Mouse (Mus musculus): Measurements from ENCODE around the gene Igsf11.
A peak's percentile ranks its signal among the peaks of the same experiment; 100 is the strongest.

Gene Igsf11

DNA sequence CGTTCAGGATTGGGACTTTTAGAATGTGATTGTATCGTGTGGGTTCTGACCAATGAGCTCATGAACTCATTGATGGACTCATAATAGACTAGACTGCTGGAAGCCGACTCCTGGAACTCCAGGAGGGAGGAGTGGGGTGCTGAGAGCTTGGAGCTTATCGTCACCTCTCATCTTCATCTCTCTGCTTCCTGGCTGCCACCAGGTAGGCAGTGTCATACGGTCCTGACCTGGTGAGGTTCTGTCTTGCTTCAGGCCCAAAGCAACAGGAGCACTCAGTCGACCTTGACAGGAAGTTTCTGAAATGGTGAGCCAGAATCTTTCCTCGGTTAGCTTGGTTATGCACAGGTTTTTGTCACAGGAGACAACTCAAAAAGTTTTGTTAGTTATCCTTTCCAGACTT is at the start of gene Igsf11:
Gene Igsf11 (plus strand): TSS at position 301 of the 400 bp plus-strand sequence.
- DNase-seq (ENCODE audit: inconsistent ontology term) = no peak

DNA sequence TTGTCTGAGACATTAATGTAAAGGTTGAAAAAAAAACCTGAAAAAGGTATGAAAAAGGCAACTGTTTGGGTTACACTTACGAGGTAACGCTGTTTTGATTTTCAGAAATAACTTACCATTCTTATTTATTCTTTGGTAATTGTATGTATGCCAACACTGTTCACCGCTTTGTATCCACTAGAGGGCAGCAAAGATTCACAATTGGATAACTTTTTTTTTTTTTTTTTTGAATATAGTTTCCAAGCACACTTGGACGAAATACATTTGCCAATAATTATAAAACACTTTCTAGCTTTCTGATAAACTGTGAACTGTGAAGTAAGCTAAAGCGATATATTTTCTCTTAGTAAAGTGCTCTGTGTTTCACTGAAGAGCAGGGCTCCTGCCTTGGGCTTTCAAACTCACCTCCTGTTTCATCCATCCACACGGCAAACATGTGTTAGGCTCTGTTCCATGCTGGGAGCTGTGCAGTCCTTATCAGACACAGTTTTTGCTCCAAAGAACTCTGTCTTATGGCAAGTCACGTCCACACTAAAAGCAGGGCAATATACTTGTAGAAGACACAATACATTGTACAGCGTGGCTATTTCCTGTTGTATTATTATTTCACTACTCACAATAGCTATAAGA is 34.2 kb upstream of the Igsf11 start:
- DNase-seq (ENCODE audit: inconsistent ontology term) = peak; percentile 14

DNA sequence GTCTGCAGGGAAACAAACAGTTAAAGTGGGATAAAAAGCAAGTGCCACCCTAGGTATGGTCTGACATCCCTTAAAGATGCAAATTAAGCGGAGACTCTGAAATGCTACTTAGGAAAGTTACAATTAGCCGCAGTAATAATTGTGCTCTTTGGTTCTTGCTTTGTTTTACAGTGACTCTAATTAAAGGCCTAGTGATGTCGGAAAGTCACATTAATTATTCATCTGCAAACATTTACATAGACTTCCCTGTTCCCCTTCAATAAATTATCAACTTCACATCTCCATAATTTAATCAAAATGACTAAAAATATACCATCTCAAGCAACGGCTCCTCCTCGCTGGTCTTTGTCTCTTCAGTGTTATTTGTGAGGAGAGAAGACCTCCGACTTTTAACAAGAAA is 31.9 kb upstream of the Igsf11 start:
- DNase-seq (ENCODE audit: inconsistent ontology term) = no peak

DNA sequence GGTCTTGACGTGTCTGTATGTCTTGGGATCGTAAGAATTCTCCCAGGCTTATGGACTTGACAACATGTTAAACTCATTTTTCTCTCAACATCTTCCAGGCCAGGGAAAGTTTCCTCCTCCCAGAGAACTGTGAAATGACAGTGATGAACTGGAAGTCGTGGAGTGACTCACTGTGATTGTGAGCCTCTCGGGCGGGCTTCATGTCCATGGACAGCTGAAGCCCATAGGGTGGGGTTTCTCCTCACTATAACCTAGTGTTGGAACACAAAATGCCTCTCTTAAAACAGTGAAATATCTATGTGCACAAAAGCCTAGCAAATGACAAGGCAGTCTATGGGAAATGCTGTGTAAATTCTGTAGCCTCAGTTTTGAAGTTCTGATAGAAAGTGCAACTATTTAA is 28.1 kb upstream of the Igsf11 start:
- DNase-seq (ENCODE audit: inconsistent ontology term) = no peak

DNA sequence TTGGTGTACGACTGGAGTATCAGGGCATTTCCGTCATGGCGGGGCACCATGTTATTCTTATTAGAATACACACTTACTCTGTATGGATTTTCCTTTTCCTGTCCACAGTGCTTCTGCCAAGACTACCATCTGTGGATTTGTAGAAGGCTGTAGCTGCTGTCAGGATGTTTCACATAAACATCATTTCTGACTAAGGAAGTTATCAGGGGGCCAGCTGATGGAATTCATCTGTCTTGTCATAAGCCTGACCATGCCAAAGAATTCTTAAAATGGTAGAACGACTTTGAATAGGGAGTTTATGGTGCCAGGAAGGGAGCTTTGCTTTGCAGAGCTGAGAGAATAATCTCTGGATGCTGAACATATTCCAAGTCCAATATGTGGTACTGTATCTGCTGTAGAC is 19.2 kb upstream of the Igsf11 start:
- peak; percentile 3 for DNase-seq (ENCODE audit: inconsistent ontology term)

DNA sequence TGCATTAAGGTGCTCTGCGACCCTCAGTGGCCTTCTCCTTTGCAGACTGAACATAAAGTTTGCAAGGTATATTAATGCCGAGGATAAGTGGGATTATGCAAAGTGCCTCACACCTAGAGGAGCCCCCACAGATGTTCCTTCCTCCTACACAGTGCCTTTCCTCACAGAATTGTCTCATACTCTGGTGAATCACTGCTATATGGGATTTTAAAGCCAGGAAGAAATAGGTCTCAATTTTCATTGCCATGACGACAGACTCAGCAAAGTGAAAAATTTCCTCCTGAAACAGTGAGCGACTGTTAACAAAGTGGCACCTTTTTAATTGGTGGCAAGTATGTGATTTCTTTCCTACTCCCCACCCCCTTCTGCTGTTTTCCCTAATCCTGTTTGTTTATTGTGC is 18.0 kb upstream of the Igsf11 start:
- no peak for DNase-seq (ENCODE audit: inconsistent ontology term)

DNA sequence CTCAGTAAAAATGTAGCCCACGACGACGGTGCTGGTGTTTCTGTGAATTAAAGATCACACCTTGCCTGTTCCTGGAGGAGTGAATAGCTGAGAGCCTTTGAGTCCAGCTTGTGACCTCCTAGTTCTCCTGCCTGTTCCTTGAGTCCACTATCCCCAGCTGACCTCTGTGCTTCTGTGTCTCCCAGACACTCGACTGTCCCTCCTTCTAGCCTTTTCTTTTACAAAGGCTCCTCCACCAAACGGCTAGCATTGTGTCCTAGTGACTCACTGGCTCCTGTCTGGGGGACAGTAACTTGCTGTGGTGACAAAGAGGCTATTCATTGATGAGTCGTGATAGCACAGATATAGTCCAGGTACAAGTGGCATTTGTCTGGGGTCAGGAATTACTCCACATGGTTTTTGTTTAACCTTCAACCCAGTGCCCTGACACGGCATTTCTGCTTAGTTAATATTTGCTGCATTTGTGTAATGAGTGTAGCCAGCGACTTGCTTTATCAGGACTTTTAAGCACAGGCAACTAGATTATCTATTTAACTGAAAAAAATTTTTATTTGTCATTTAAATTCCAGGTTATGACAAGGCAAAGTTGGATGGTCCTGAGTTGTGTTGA is 6.5 kb downstream of the Igsf11 start:
- DNase-seq (ENCODE audit: inconsistent ontology term) = peak; percentile 52

DNA sequence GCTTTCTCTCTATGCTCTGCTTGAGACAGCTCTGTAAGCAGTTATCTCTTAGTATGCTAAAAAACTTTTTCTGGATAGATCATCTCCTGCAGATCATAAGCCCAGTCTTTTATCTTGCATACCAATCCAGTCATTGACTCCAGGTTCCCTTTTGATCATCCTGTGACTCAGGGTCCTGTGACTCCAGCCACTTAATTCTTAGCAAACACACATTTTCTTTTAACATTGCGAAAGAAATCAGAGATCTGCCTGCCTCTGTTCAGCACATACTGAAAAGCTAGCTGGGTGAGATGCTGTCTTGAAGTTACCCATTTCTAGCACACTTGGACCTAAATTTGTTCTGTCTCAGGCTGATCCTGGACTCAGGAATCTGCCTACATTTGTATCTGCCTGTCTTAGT is 7.6 kb downstream of the Igsf11 start:
- DNase-seq (ENCODE audit: inconsistent ontology term) = peak; percentile 25

DNA sequence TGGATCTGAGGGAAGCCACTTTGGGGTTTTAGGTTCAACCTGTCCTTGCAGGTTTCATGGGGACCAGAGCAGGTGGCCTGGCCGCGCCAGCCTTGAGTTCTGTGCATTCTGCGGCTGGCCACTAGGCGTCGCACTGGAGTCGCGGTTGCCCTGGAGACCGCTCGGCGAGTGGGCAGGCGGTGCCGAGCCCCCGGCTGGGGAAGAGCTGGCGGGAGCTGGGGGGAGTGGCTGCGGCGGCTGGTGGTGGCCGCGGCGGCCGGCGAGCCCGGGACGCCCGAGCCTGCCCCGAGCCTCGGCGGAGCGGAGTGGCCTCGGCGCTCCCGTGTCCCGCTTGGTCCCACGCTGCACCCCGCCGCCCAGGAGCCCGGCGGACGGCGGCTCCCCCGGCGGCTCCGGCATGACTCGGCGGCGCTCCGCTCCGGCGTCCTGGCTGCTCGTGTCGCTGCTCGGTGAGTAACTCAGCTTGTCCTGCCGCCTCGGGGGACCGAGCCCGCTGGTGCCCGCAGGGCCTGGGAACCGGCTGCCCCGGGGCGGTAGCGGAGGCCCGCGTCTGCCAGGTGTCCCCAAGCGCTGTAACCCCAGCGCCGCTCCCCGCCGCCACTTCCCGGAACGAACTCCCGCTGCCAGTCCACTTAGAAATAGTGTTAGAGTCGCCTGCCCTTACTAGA is 9.8 kb downstream of the Igsf11 start:
- DNase-seq (ENCODE audit: inconsistent ontology term) = peak; percentile 95

DNA sequence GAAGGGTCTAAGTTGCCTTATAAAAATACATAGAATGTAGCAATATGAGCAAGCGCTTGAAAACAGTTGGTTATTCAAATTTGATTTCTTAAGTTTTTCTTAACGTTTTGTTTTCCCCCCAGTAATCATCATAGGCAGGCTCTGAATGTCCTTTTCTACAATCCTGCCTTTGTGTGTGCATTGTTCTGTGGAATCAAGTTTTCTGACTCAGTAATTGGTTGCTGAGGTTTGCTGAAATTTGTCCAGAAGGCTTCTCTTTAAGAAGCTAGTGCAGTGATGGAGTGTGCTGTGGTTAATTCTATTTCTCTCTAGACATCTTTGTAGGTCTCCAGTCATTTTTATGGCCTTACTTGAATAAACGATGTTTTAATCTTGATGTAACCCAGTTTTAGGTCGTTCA is 10.5 kb downstream of the Igsf11 start:
- DNase-seq (ENCODE audit: inconsistent ontology term) = no peak

DNA sequence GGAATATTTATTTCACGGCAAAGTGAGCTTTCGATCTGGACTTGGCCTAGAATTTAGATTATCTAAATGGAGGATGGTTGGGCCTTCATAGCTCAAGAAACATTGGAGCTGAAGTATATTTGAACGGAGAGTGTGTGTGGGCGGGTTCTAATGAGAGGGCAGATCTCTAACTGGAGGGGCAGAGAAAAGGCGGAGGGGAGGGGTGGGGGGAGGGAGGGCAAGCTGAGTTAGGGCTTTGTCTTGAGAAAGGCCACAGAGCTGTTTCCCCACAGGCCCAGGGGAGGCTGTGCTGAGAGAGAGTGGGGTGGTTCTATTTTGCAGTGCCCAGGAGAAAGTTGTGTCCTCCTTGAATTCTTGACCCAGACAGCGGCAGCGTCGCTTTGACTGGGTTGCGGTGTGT is 11.7 kb downstream of the Igsf11 start:
- peak; percentile 84 for DNase-seq (ENCODE audit: inconsistent ontology term)

DNA sequence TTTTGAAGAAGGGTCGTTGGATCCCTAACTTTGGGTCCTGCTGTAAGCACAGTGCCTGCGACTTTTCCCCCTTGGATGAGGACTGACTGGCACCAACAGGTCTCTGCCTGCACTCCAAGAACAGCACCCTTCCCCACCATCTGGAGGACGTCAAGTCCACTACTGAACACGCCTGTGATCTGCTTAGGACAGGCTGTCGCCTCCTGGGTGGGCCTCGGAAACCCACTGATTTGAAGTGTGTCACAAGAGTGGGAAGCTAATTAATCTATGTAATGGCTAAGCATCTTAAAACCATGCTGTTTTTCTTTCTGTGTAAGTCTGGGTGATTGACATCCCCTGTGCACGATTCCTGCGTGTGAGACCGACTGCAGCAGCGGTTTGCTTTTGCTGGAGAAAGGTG is 13.4 kb downstream of the Igsf11 start:
- DNase-seq (ENCODE audit: inconsistent ontology term) = peak; percentile 12

DNA sequence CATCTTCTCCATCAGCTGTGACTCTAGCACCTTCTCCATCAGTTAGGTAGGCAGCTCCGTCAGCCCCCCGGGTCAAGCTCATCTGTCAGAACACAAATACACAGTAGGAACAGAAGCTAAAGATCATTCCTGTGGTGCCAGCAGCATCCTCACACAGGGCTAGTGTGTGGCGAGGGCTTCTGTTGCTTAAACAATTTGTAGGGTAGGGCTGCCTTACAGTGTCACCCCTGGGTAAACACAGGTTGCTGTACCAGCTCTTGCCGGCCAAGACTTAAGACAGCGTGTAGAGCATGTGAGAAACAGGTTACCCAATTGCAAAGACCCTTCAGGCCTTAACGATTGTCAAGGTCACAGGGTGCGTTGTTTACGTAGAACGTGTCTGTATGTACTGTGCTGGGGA is 15.8 kb downstream of the Igsf11 start:
- no peak for DNase-seq (ENCODE audit: inconsistent ontology term)

DNA sequence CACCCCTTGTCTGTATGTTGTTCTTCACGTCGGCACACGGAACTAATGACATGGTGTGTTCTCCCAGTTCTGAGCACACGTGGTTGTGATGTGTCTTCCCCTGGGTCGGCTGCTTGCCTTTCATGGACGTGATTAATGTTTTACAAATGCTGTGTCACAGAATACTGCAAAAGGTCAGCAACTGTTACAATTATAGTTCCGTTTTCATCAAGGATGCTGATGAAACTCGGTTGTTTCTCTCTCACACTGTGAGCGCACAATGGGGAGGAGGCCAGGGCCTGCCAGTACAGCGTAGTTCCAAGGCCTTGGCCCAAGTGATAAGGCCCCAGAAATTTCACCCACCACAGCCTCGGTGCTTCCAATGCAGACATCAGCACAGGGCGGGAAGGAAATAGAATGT is 17.0 kb downstream of the Igsf11 start:
- no peak for DNase-seq (ENCODE audit: inconsistent ontology term)

DNA sequence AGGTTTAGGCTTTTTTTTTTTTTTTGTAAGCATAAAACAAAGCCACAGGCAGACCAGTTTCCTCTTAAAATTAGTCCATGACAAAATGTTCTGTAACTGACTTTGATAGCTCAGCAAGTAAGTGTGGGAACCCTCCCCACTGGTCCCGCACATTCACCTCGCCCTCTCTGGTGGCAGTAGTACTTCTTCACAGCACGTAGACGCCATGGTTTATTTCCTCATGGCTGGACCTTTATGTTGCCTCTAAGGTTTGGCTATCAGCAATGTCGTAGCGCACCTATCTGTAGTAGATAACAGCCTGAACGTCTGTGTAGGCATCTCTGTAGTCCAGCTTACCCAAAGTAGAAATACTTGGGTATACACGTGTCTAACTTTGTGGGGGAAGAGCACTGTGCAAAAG is 17.6 kb downstream of the Igsf11 start:
- DNase-seq (ENCODE audit: inconsistent ontology term) = no peak

DNA sequence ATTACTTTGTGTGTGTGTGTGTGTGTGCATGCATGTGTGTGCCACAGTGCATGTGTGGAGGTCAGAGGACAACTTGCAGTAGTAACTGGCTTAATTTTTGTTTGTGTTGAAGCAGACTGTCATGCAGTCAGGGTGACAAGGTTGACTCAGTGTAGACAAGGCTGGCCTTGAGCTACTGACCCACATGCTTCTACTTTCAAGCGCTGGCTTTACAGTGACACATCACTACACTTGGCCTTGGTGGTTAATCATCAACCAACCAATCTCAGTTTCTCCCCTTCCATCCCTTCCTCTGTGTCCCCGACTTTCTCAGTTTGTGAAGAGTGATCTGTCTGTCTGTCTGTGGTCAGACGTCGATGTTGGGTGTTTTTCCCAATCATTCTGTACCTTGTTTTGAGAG is 23.0 kb downstream of the Igsf11 start:
- no peak for DNase-seq (ENCODE audit: inconsistent ontology term)

DNA sequence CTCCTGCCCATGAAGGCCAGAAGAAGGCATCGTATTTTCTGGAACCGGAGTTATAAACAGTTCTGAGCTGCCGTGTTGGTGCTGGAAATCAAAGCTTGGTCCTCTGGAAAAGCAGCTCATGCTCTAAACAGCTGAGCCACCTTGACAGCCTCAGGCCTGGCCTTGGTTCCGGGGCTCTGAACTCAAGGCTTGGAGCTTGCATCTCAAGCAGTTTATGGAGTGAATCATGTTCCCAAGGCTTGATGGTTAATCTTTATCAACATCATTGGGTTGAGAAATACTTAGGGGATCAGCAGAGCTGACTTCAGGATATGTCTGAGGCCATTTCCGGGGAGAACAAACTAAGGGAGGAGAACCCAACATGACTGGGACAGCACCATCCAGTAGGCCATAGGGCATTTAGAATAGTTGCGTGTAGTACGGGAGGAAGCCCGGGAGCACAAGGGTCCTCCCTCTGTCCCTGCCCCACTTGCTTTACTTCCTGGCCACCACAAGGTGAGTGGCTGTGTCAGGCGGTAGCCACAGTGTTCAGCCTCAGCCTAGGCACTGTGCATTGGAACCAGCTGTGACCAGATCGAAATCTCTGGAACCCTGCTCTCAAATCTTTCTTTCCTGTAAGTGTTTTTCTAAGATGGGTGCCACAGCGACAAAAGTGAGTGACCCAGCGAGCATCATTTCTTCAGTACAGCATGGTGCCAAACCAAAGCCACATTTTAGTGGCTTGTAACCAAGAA is 23.7 kb downstream of the Igsf11 start:
- no peak for DNase-seq (ENCODE audit: inconsistent ontology term)

DNA sequence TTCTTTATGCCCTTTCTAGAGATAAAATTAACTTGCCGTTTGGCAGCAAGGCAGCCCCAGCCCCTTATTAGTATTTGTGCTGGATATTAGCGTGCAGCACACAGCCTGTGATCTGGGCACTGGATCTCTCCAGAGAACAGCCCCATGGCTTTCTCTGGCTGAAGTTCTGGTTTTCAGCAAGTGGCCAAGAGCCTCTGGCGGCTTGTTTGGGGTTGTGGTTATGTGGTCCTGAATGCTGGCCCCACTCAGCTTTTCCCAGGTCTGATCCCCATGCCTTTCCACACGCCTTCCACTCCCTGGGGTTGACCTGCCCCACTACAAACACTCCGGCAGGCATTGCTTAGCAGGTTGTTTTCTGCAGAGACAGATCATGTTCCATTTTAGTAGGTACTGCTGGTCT is 24.4 kb downstream of the Igsf11 start:
- no peak for DNase-seq (ENCODE audit: inconsistent ontology term)

DNA sequence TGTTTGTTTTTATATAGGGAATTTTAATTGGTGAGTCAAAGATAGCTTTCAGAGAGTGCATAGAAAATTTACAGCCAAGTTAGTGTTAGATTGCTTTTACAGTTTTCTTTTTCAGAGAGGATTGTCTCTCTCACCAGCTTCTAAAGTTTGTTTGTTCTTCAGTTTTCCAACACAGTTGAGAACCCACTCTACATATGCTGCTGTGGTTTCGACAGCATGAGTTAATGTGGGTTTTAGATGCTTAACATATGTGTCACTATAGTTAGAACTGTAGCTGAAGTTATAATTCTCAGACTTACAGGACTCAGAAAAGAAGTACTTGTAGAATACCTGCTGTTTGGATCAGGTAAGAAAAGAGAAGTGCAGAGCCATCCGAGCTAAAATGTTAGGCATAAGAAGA is 25.6 kb downstream of the Igsf11 start:
- DNase-seq (ENCODE audit: inconsistent ontology term) = no peak

DNA sequence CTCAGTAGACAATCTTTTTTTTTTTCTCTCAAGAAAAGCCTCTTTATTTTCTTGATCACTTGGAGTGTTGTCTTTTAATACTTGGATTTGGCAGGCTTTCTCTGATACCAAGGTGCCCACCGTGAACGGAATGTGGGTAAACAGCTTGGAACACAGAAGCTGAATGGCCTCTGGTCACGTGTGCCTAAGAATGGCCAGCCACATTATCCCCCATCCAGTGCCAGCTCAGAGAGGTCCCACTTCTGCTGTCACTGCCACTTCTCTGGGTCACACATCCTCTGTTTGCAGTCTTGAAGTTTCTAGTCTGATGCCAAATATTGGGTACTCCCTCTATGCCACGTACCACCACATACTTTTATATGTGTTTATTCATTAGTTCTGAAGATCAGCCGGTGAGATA is 28.0 kb downstream of the Igsf11 start:
- DNase-seq (ENCODE audit: inconsistent ontology term) = no peak

DNA sequence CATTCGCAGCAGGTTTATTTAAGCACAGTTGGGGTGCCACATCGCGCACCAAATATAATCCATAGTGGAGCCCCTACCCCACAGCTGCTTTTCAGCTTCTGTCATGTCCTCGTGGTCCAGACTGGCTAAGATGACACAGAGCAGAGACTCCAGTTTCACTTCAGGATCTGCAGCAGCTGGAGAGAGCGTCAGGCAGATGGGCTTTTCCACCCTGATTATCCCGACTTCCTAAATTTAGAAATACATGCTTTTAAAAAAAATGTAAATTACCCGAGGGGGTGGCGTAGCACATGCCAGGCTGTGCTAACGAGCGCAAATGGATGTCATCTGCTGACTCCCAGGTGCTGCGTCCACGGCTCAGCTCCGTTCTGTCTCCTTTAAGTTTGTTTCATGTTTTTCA is 32.5 kb downstream of the Igsf11 start:
- no peak for DNase-seq (ENCODE audit: inconsistent ontology term)

DNA sequence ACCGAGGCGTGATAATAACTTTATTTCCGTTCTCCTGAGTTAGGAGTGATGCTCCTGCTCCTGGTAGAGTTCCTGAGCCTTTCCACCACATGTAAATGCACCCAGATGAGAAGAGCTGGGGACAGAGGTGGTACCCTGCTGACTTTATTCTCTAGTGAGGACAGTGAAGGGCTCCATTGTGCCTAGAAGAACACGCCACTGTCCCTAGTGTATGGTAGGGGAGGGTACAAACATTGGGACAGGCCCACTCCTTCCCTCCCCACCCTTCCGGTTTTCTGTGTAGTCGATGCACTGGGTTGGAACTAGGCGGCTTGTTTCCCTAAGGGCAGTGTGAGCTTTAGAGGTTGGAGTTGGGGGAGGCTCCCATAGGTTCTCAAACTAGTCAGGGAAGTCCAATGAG is 36.3 kb downstream of the Igsf11 start:
- no peak for DNase-seq (ENCODE audit: inconsistent ontology term)

DNA sequence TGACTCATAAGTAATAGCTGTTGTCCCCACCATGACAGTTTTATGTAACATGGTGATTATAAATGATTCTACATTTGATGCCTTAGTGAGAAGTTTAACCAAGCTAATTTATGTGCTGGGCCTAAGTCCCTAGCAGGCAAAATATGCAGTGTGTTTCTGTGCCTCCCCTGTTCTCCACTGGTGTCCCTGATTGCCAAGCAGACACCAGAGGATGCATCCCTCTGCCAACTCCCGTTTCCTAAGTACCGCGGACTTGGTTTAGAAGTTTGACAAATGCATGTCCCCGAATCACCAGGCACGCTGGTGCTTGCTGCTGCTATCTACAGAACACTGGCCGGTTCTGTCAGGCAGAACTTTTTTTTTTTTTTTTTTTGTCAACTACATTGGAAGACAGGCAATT is 39.0 kb downstream of the Igsf11 start:
- peak; percentile 42 for DNase-seq (ENCODE audit: inconsistent ontology term)
